Mouse (Mus musculus) CH12.LX (cell line): ENCODE measurements around the gene Larp1. TPM values are rescaled to one million over a fixed set of nuclear protein-coding genes. Genes with fewer than 3 reads are reported as not detected.

ENCODE experiments used
- DNase-seq: peaks from one replicate; pipeline ENCODE4 v3.0.0-alpha.2; 2013; ENCODE audit errors: extremely low read depth
- H3K27ac ChIP-seq: 2 replicates; pipeline ENCODE4 v1.5.1; 2012; ENCODE audit warnings: low read depth, mild to moderate bottlenecking, control low read depth, moderate library complexity; ENCODE audit not compliant: insufficient read depth
- H3K27me3 ChIP-seq: replicated peaks from 2 replicates; pipeline ENCODE3; 2012; ENCODE audit warnings: inconsistent platforms
- H3K36me3 ChIP-seq, 2 experiments: replicated peaks in 1 of 2; 2 replicates each; pipeline versions ENCODE3 to v1.6.1; 2012; ENCODE audit warnings: inconsistent platforms in 1 of 2, low read length in 1 of 2, mild to moderate bottlenecking in 1 of 2, mixed read lengths in 1 of 2, moderate library complexity in 1 of 2; ENCODE audit not compliant: control insufficient read depth in 1 of 2, insufficient read depth in 1 of 2
- H3K4me1 ChIP-seq, 2 experiments: 2 replicates each; pipeline ENCODE4 v1.6.1; 2012; ENCODE audit warnings: inconsistent platforms in 1 of 2, moderate library complexity in 1 of 2; ENCODE audit not compliant: insufficient read depth in 2 of 2, control insufficient read depth in 1 of 2
- H3K4me2 ChIP-seq: 2 replicates; pipeline ENCODE4 v1.6.1; 2012; ENCODE audit warnings: low read depth, mild to moderate bottlenecking, control low read depth; ENCODE audit not compliant: poor library complexity, insufficient read depth, severe bottlenecking
- H3K4me3 ChIP-seq, 3 experiments: fragments of 150-350 bp in 1 of 3; sonication (generic) in 1 of 3; replicated peaks in 1 of 3; 2 replicates each; pipeline versions ENCODE3 to v1.5.1; 2011 to 2012; ENCODE audit warnings: low read depth in 2 of 3, low read length in 2 of 3, mild to moderate bottlenecking in 2 of 3, moderate library complexity in 2 of 3, control low read depth in 1 of 3, improper control_type of control experiment in 1 of 3, inconsistent platforms in 1 of 3, mixed read lengths in 1 of 3; ENCODE audit not compliant: poor library complexity in 1 of 3
- H3K79me2 ChIP-seq: replicated peaks from 2 replicates; pipeline ENCODE4 v1.6.1; 2012; ENCODE audit warnings: mild to moderate bottlenecking, moderate library complexity; ENCODE audit not compliant: control insufficient read depth, poor library complexity, insufficient read depth, severe bottlenecking; ENCODE audit errors: extremely low read depth
- H3K9ac ChIP-seq: 2 replicates; pipeline ENCODE4 v1.6.1; 2012; ENCODE audit warnings: low read depth, mild to moderate bottlenecking, control low read depth, moderate library complexity; ENCODE audit not compliant: insufficient read depth
- H3K9me3 ChIP-seq: replicated peaks from 2 replicates; pipeline ENCODE3; 2012; ENCODE audit warnings: low read length, inconsistent platforms, mixed read lengths
- BHLHE40 ChIP-seq: IDR thresholded peaks from 2 replicates; pipeline ENCODE4 v1.6.1; 2011; ENCODE audit warnings: mild to moderate bottlenecking, low read depth, low read length, improper control_type of control experiment
- CHD1 ChIP-seq: IDR thresholded peaks from 2 replicates; pipeline ENCODE4 v1.6.1; 2012; ENCODE audit warnings: low read depth, low read length, improper control_type of control experiment, inconsistent platforms
- CTCF ChIP-seq, 2 experiments: IDR thresholded peaks in 1 of 2; conservative IDR thresholded peaks in 1 of 2; 2 replicates each; pipeline ENCODE4 v1.5.1; 2011 to 2012; ENCODE audit warnings: low read depth in 2 of 2, low read length in 2 of 2, improper control_type of control experiment in 1 of 2, inconsistent platforms in 1 of 2, mild to moderate bottlenecking in 1 of 2, moderate library complexity in 1 of 2
- ELF1 ChIP-seq: IDR thresholded peaks from 2 replicates; pipeline ENCODE4 v1.6.1; 2014; ENCODE audit warnings: low read depth, mild to moderate bottlenecking, inconsistent platforms, low read length, improper control_type of control experiment
- EP300 ChIP-seq: IDR thresholded peaks from 2 replicates; pipeline ENCODE4 v1.6.1; 2011; ENCODE audit warnings: low read length, improper control_type of control experiment
- ETS1 ChIP-seq: conservative IDR thresholded peaks from 2 replicates; pipeline ENCODE4 v1.6.1; 2012; ENCODE audit warnings: low read depth, mild to moderate bottlenecking, inconsistent platforms, low read length, improper control_type of control experiment, moderate library complexity
- IRF4 ChIP-seq: IDR thresholded peaks from 2 replicates; pipeline ENCODE4 v1.6.1; 2014; ENCODE audit warnings: low read depth, mild to moderate bottlenecking, inconsistent platforms, low read length, improper control_type of control experiment
- JUN ChIP-seq: IDR thresholded peaks from 2 replicates; pipeline ENCODE4 v1.6.1; 2011; ENCODE audit warnings: low read depth, mild to moderate bottlenecking, low read length, improper control_type of control experiment, moderate library complexity; ENCODE audit not compliant: insufficient read depth
- JUND ChIP-seq: conservative IDR thresholded peaks from 2 replicates; pipeline ENCODE4 v1.6.1; 2011; ENCODE audit warnings: low read depth, low read length, improper control_type of control experiment
- KAT2A ChIP-seq: IDR thresholded peaks from 2 replicates; pipeline ENCODE4 v1.6.1; 2012; ENCODE audit warnings: low read length, improper control_type of control experiment, inconsistent platforms; ENCODE audit not compliant: insufficient replicate concordance
- MAZ ChIP-seq: IDR thresholded peaks from 2 replicates; pipeline ENCODE4 v1.6.1; 2012; ENCODE audit warnings: low read depth, mild to moderate bottlenecking, inconsistent platforms, low read length, improper control_type of control experiment, moderate library complexity
- MEF2A ChIP-seq: IDR thresholded peaks from 2 replicates; pipeline ENCODE4 v1.6.1; 2014; ENCODE audit warnings: low read depth, mild to moderate bottlenecking, inconsistent platforms, low read length, improper control_type of control experiment, borderline replicate concordance
- MXI1 ChIP-seq: IDR thresholded peaks from 2 replicates; pipeline ENCODE4 v1.6.1; 2011; ENCODE audit warnings: mild to moderate bottlenecking, low read depth, low read length, improper control_type of control experiment
- NELFE ChIP-seq: IDR thresholded peaks from 2 replicates; pipeline ENCODE4 v1.6.1; 2011; ENCODE audit warnings: low read depth, low read length, improper control_type of control experiment
- NRF1 ChIP-seq: IDR thresholded peaks from 2 replicates; pipeline ENCODE4 v1.6.1; 2014; ENCODE audit warnings: low read depth, mild to moderate bottlenecking, inconsistent platforms, low read length, improper control_type of control experiment, moderate library complexity
- PAX5 ChIP-seq: IDR thresholded peaks from 2 replicates; pipeline ENCODE4 v1.6.1; 2012; ENCODE audit warnings: low read length, inconsistent platforms, mixed read lengths
- POLR2A ChIP-seq: IDR thresholded peaks from 2 replicates; pipeline ENCODE4 v1.6.1; 2011; ENCODE audit warnings: low read depth, mild to moderate bottlenecking, improper control_type of control experiment, low read length
- RAD21 ChIP-seq: IDR thresholded peaks from 2 replicates; pipeline ENCODE4 v1.6.1; 2011; ENCODE audit warnings: low read depth, mild to moderate bottlenecking, low read length, improper control_type of control experiment, moderate library complexity
- RCOR1 ChIP-seq: conservative IDR thresholded peaks from 2 replicates; pipeline ENCODE4 v1.6.1; 2012; ENCODE audit warnings: low read depth, mild to moderate bottlenecking, inconsistent platforms, low read length, improper control_type of control experiment
- TBP ChIP-seq: conservative IDR thresholded peaks from 2 replicates; pipeline ENCODE4 v1.6.1; 2011; ENCODE audit warnings: low read depth, low read length, improper control_type of control experiment
- ZKSCAN1 ChIP-seq: IDR thresholded peaks from 2 replicates; pipeline ENCODE4 v1.6.1; 2012; ENCODE audit warnings: low read depth, inconsistent platforms, low read length, improper control_type of control experiment, borderline replicate concordance
- ZNF384 ChIP-seq: IDR thresholded peaks from 2 replicates; pipeline ENCODE4 v1.6.1; 2012; ENCODE audit warnings: low read depth, low read length, improper control_type of control experiment, inconsistent platforms
- dilution Hi-C: fragments of 300-500 bp; cut with MboI; formaldehyde crosslinking; loops from 2 replicates; pipeline ENCODE4 v1.14.3; 2020; ENCODE audit warnings: low sequenced_read_pairs; ENCODE audit not compliant: extremely low pct_unique_long_range_greater_than_20kb, extremely low pct_ligation_motif_present
- in situ Hi-C: fragments of 300-500 bp; cut with MboI; formaldehyde crosslinking; loops from 3 replicates; pipeline ENCODE4 v1.14.3; 2019; ENCODE audit warnings: low sequenced_read_pairs, low pct_ligation_motif_present, low pct_unique_long_range_greater_than_20kb, mixed read lengths
- polyA plus RNA-seq: library from polyadenylated mRNA; unstranded; fragments of >175 nt; gene quantifications from 2 replicates; pipeline ENCODE4 v1.2.1, GENCODE M21; 2012; ENCODE audit warnings: low read depth; ENCODE audit not compliant: insufficient read length
- total RNA-seq, 2 experiments: library from RNA; depleted of rRNA; stranded (reverse); fragments of 300-350 nt in 1 of 2; fragments of >200 nt in 1 of 2; gene quantifications; 2 replicates each; pipeline ENCODE4 v1.2.3; 2012 to 2014

The Larp1 gene
- total and polyA plus RNA-seq, 3 experiments: 38.2 to 284 (median 94.1) TPM

DNA sequence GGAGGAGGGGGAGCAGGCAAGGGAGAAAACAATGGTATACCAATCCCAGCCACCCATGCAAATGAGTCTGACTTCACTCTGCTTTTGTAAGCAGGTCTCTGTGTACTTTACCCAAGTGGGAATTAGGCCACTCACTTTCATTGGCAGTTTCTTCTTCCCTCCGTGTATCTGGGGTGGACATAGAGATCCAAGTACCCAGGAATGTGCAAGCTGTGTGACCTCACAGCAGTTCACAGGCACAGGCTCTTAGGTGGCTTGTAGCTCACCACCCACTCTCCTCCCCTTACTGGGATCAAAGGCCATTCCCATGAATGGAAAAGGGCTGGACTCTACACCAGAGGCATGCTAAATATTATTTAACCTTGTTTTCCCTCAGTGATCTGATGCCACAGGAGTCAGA is 10.0 kb upstream of the Larp1 start:
- in situ Hi-C loops: loop anchor here (5.0 kb wide), 1 partner anchor 37 kb away; no protein-coding TSS in a partner anchor
- H3K36me3 ChIP-seq: no peaks in the 10 kb centered on the region
- no peak overlapping the region for H3K4me3 ChIP-seq
- H3K4me2 ChIP-seq: no peak overlapping the region
- no peak overlapping the region for H3K27ac ChIP-seq
- no peaks in the 10 kb centered on the region for H3K79me2 ChIP-seq
- no peaks in the 10 kb centered on the region for H3K27me3 ChIP-seq
- dilution Hi-C loops: no loop called here
- no peak for TF ChIP-seq MXI1
- TF ChIP-seq JUN: no peak
- no peak for TF ChIP-seq ZKSCAN1
- TF ChIP-seq NRF1: no peak
- TF ChIP-seq MEF2A: no peak
- TF ChIP-seq EP300: no peak
- TF ChIP-seq MAZ: no peak
- no peak for TF ChIP-seq ETS1
- no peak for TF ChIP-seq CTCF (conservative IDR thresholded peaks at IDR 0.05 in 1 of 2, IDR thresholded peaks at IDR 0.05 in 1 of 2; ENCODE audit: low read depth in 2 of 2, low read length in 2 of 2)
- no peak for TF ChIP-seq RAD21
- no peak for TF ChIP-seq PAX5
- no peak for TF ChIP-seq NELFE
- TF ChIP-seq POLR2A: no peak
- TF ChIP-seq BHLHE40: no peak
- TF ChIP-seq JUND: no peak
- no peak for TF ChIP-seq RCOR1
- DNase-seq: no peak
- peaks cover 7 to 16% of the 10 kb centered on the region in 2 experiments; a peak in 3 of 4 replicates for H3K4me1 ChIP-seq
- H3K9ac ChIP-seq: no peak overlapping the region
- H3K9me3 ChIP-seq: no peaks in the 10 kb centered on the region

DNA sequence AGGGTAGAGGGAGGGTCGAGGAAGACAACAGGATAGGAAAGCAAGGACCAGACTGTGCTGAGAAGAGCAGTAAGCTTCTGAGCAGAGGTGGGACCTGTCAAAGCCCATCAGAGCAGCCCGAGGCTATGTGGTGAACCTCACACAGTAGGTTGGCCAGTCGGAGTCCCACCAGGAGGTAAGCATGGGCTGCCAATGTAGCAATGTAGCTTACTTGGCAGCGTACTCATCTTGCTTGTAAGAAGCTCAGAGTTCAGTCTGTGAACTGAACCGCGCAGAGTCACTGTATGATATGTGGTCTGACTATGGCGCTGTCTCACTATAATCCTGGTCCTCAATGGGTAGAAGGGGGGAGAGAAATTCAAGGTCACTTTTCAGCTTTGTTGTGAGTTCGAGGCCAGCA is 5.7 kb upstream of the Larp1 start:
- DNase-seq: no peak
- no peak overlapping the region for H3K4me3 ChIP-seq
- no peak overlapping the region for H3K4me2 ChIP-seq
- H3K36me3 ChIP-seq: peaks cover 0 to 5% of the 10 kb centered on the region in 2 experiments
- dilution Hi-C loops: no loop called here
- H3K27me3 ChIP-seq: no peaks in the 10 kb centered on the region
- in situ Hi-C loops: no loop called here
- H3K27ac ChIP-seq: no peak overlapping the region
- TF ChIP-seq TBP (no peak), CHD1 (no peak), POLR2A (no peak), MXI1 (no peak), ELF1 (no peak), KAT2A (no peak), JUND (no peak), MAZ (no peak), ZNF384 (no peak), IRF4 (no peak), ZKSCAN1 (no peak)
- H3K79me2 ChIP-seq: peaks cover 8% of the 10 kb centered on the region; the same call in 1 of the 2 replicates
- no peak overlapping the region for H3K9ac ChIP-seq
- H3K9me3 ChIP-seq: no peaks in the 10 kb centered on the region
- H3K4me1 ChIP-seq: peaks cover 3 to 20% of the 10 kb centered on the region in 2 experiments; a peak in 2 of 4 replicates
